Mouse (Mus musculus) G1E (cell line): ENCODE results near the gene Mef2b. TPM values are rescaled to one million over a fixed set of nuclear protein-coding genes. Genes with fewer than 3 reads are reported as not detected.
A peak's percentile ranks its signal among the peaks of the same experiment; 100 is the strongest.

ENCODE experiments used
- ATAC-seq: 2 replicates; pipeline ENCODE4 v1.8.0; 2016; ENCODE audit warnings: mild to moderate bottlenecking; ENCODE audit not compliant: insufficient number of reproducible peaks, poor library complexity, low FRiP score, severe bottlenecking; ENCODE audit errors: extremely low read depth
- DNase-seq: peaks from one replicate; pipeline ENCODE4 v3.0.0; 2012; ENCODE audit warnings: low spot score
- H3K27me3 ChIP-seq: 2 replicates; pipeline ENCODE4 v1.6.1; 2012; ENCODE audit warnings: mild to moderate bottlenecking, low read length, inconsistent platforms; ENCODE audit not compliant: insufficient read depth
- H3K36me3 ChIP-seq: replicated peaks from 2 replicates; pipeline ENCODE3; 2012; ENCODE audit warnings: mild to moderate bottlenecking, inconsistent platforms
- H3K4me1 ChIP-seq: 2 replicates; pipeline ENCODE4 v1.6.1; 2012; ENCODE audit warnings: low read depth, low read length, inconsistent platforms, mixed read lengths; ENCODE audit not compliant: insufficient read depth
- H3K4me3 ChIP-seq: 2 replicates; pipeline ENCODE4 v1.5.1; 2012; ENCODE audit warnings: low read depth, mild to moderate bottlenecking, inconsistent platforms, low read length, moderate library complexity, mixed read lengths
- H3K9me3 ChIP-seq: replicated peaks from 2 replicates; pipeline ENCODE4 v1.6.1; 2012; ENCODE audit warnings: inconsistent platforms
- CTCF ChIP-seq: IDR thresholded peaks from 2 replicates; pipeline ENCODE4 v1.5.1; 2012; ENCODE audit warnings: low read depth, low read length, inconsistent platforms, mixed read lengths
- GATA1 ChIP-seq: IDR thresholded peaks from 2 replicates; pipeline ENCODE4 v1.6.1; 2012; ENCODE audit warnings: borderline replicate concordance, low read length, inconsistent platforms, mixed read lengths
- GATA2 ChIP-seq: IDR thresholded peaks from 2 replicates; pipeline ENCODE4 v1.6.1; 2012; ENCODE audit warnings: low read depth, low read length, inconsistent platforms, borderline replicate concordance
- POLR2AphosphoS5 ChIP-seq: IDR thresholded peaks from 2 replicates; pipeline ENCODE4 v1.6.1; 2012; ENCODE audit warnings: low read depth, low read length, inconsistent platforms; ENCODE audit not compliant: insufficient replicate concordance
- TAL1 ChIP-seq: conservative IDR thresholded peaks from 2 replicates; pipeline ENCODE4 v1.6.1; 2012; ENCODE audit warnings: low read depth, low read length, inconsistent platforms, mixed read lengths
- polyA plus RNA-seq: library from polyadenylated mRNA; stranded (reverse); fragments of >175 nt; gene quantifications from 2 replicates; pipeline ENCODE4 v1.2.3, GENCODE M21; 2012
- total RNA-seq, 2 experiments: library from RNA; stranded (forward) in 1 of 2; stranded (reverse) in 1 of 2; fragments of 200-1000 nt in 1 of 2; fragments of >200 nt in 1 of 2; fragmentation: Nextera tagmentation in 1 of 2; gene quantifications; 2 replicates each; pipeline ENCODE4 v1.2.3; 2014 to 2017

Gene Mef2b
- total and polyA plus RNA-seq, 3 experiments = 0.55 to 4.4 (median 2.3) TPM

- H3K4me3 ChIP-seq = no peak overlapping the region
- H3K27me3 ChIP-seq = peaks cover 13% of the 10 kb centered on the region
- peaks cover 33% of the 10 kb centered on the region for H3K36me3 ChIP-seq
- no peak for TF ChIP-seq CTCF
- TF ChIP-seq POLR2AphosphoS5 = no peak
- H3K4me1 ChIP-seq = peaks cover 31% of the 10 kb centered on the region
- no peaks in the 10 kb centered on the region for H3K9me3 ChIP-seq
- ATAC-seq = no peak
- no peak for DNase-seq
These were observed 9.4 kb upstream of the Mef2b start for GRCm38 (mm10) chr8:70130066-70130465.

- Histone ChIP-seq H3K4me3 (peak within 1 kb of the TSS; percentile 78), H3K9me3 (no peaks in the 10 kb centered on the region), H3K4me1 (peaks cover 35% of the 10 kb centered on the region), H3K27me3 (peaks cover 7% of the 10 kb centered on the region; the same call in 1 of the 2 replicates), H3K36me3 (peaks cover 45% of the 10 kb centered on the region)
- DNase-seq (peak; percentile 92), ATAC-seq (peak; percentile 80)
- TF ChIP-seq POLR2AphosphoS5 (no peak), CTCF (no peak), GATA1 (no peak), GATA2 (no peak), TAL1 (no peak)
These were observed 8.2 kb upstream of the Mef2b start, which contains the start of gene Nr2c2ap for GRCm38 (mm10) chr8:70131166-70131883. TSS of gene Nr2c2ap (plus strand) at chr8:70131333.

GRCm38 (mm10) chr8:70134086-70134485 is 5.4 kb upstream of the Mef2b start:
- Histone ChIP-seq H3K4me3 (no peak overlapping the region), H3K4me1 (peaks cover 51% of the 10 kb centered on the region), H3K9me3 (no peaks in the 10 kb centered on the region), H3K27me3 (no peaks in the 10 kb centered on the region), H3K36me3 (peaks cover 54% of the 10 kb centered on the region)
- no peak for TF ChIP-seq POLR2AphosphoS5
- no peak for TF ChIP-seq GATA2
- no peak for TF ChIP-seq GATA1
- no peak for TF ChIP-seq TAL1
- no peak for TF ChIP-seq CTCF
- ATAC-seq (no peak), DNase-seq (no peak)

- Histone ChIP-seq H3K27me3 (no peaks in the 10 kb centered on the region), H3K36me3 (peaks cover 54% of the 10 kb centered on the region), H3K4me3 (no peak overlapping the region), H3K4me1 (peaks cover 46% of the 10 kb centered on the region), H3K9me3 (no peaks in the 10 kb centered on the region)
- ATAC-seq = no peak
- TF ChIP-seq POLR2AphosphoS5 (no peak), CTCF (no peak), GATA1 (no peak), GATA2 (no peak), TAL1 (no peak)
- no peak for DNase-seq
These were observed 4.6 kb upstream of the Mef2b start for GRCm38 (mm10) chr8:70134931-70135330.

DNA sequence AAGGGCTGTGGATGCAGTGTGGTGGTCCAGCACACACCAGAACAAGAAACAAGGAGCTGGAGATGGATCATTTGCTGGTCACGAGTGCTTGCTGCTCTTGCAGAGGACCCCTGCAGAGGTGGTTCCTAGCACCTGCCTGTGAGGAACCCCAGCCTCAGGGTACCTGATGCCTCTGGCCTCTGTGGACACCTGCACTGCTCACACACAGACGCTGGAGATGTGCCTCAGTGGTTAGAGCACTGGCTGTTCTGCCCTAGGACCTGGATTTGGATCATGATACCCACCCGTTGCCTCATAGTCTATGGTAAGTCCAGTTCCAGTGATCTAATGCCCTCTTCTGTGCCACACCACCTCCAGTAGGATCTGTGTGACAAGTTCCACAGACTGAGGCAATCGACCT is 2.9 kb upstream of the Mef2b start:
- Histone ChIP-seq H3K9me3 (no peaks in the 10 kb centered on the region), H3K27me3 (no peaks in the 10 kb centered on the region), H3K4me1 (peaks cover 51% of the 10 kb centered on the region), H3K36me3 (peaks cover 60% of the 10 kb centered on the region), H3K4me3 (no peak overlapping the region)
- no peak for DNase-seq
- no peak for ATAC-seq
- TF ChIP-seq CTCF = no peak
- no peak for TF ChIP-seq POLR2AphosphoS5
- no peak for TF ChIP-seq TAL1
- no peak for TF ChIP-seq GATA2
- no peak for TF ChIP-seq GATA1

- peak overlapping the region; percentile 82; the same call in 1 of the 2 replicates for H3K4me3 ChIP-seq
- H3K9me3 ChIP-seq = no peaks in the 10 kb centered on the region
- H3K36me3 ChIP-seq = peaks cover 62% of the 10 kb centered on the region
- no peak for DNase-seq
- no peak for ATAC-seq
- peaks cover 48% of the 10 kb centered on the region for H3K4me1 ChIP-seq
- TF ChIP-seq GATA2 (no peak), CTCF (no peak), POLR2AphosphoS5 (no peak)
- no peaks in the 10 kb centered on the region for H3K27me3 ChIP-seq
These were observed 1.6 kb upstream of the Mef2b start for GRCm38 (mm10) chr8:70137890-70138289.

DNA sequence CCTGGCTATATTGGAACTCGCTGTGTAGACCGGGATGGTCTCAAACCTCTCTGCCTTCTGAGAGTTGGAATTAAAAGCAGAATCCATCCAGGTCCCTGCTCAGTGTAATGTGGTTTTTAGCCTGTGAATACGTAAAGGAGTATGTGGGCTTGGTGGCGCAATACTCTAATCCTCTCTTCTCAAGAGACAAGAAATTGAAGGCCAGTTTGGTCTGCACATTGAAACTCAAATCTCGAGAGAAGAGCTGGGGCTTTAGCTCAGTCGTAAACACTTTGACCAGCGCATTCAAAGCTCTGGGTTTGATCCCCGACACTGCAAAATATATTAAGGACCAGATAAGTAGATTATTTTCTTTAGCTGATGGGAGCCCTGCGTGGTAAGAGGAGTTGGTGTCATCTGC is 470 bp downstream of the Mef2b start:
- DNase-seq (peak; percentile 26), ATAC-seq (no peak)
- H3K9me3 ChIP-seq = no peaks in the 10 kb centered on the region
- peak overlapping the region; percentile 82 for H3K4me3 ChIP-seq
- TF ChIP-seq CTCF (no peak), POLR2AphosphoS5 (no peak), GATA1 (no peak), GATA2 (no peak), TAL1 (no peak)
- peaks cover 62% of the 10 kb centered on the region for H3K36me3 ChIP-seq
- no peaks in the 10 kb centered on the region for H3K27me3 ChIP-seq
- H3K4me1 ChIP-seq = peaks cover 42% of the 10 kb centered on the region
